ENCODE assay signal across 10 mouse cellular contexts in the genomic region with DNA sequence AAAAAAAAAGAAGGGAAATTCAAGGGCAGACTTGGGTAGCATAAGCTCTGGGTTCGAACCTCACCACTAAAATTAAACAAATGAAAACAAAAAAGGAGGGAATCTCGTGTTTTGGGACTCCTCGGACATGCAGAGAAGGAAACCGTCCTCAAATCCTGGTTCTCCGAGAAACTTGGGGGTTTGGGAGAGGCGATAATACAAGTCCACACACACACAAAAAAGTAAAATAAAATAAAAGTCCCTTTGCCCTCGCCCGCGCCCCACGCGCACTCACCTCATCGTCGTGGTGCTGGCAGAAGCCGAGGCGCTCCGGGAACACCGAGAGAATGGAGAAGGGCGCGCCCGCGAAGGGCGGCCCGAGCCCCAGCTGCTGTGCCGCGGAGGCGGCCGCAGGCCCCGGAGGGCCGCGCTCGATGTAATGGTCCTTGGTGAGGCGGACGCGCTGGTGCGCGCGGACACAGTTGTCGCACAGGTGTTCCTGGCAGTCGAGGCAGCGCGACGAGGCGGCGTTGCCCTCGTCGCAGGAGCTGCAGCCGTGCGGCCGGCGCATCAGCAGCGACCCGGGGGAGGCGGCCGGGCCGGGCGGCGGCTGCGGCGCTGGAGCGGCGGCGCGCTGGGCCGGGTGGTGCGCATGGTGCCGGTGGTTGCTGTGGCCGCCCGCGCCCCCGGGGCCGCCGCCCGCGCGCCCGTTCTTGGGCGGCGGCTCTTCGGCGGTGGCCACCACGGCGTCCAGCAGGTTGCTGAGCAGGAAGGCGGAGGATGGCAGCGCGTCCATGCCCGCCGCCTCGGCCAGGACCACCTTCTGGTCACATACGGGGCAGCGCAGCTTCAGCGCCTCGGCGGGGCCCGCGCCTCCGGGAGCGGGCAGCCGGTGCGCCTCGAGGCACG. TPM values are rescaled to one million over a fixed set of nuclear protein-coding genes. Genes with fewer than 3 reads are reported as not detected.
DNase-seq lines count a peak whose midpoint lies in the region; ATAC-seq and TF ChIP-seq lines count a peak whose summit lies in the region.
"Had no signal": no experiment of that assay in that cellular context is flagged by ENCODE, and none has a peak within 500 bp of the region (broad histone marks: within the 10 kb centered on the region; RNA-seq: fewer than 3 reads in every experiment).

No protein-coding gene starts in this region.

- WGBS in embryonic facial prominence, embryonic 15.5 days: under 1% methylated on average over 99 of the region's 101 CpGs
- 1% methylated on average over 99 of the region's 101 CpGs for WGBS in intestine, embryonic 15.5 days
- under 1% methylated on average over 91 of the region's 101 CpGs for WGBS in neural tube, embryonic 11.5 days

- H3K27me3 ChIP-seq in embryonic facial prominence, embryonic 15.5 days: peaks cover 66% of the 10 kb centered on the region
- peaks cover 39% of the 10 kb centered on the region for H3K27me3 ChIP-seq in intestine, embryonic 15.5 days (replicated peaks)
- no peaks in the 10 kb centered on the region for H3K27me3 ChIP-seq in neural tube, embryonic 11.5 days (ENCODE audit: control insufficient read depth, insufficient read depth, low read length)

- H3K9me3 ChIP-seq in embryonic facial prominence, embryonic 15.5 days (replicated peaks): no peaks in the 10 kb centered on the region
- H3K9me3 ChIP-seq in intestine, embryonic 15.5 days: no peaks in the 10 kb centered on the region
- H3K9me3 ChIP-seq in neural tube, embryonic 11.5 days (ENCODE audit: control insufficient read depth, low read length): no peaks in the 10 kb centered on the region

- H3K36me3 ChIP-seq in embryonic facial prominence, embryonic 15.5 days: no peaks in the 10 kb centered on the region
- no peaks in the 10 kb centered on the region for H3K36me3 ChIP-seq in intestine, embryonic 15.5 days
- no peaks in the 10 kb centered on the region for H3K36me3 ChIP-seq in neural tube, embryonic 11.5 days (ENCODE audit: control insufficient read depth, insufficient read depth, low read length)

- no peak for DNase-seq in layer of hippocampus, adult 2 months (ENCODE audit: low spot score in 2 of 2)
- no peak for DNase-seq in layer of hippocampus, adult 8-10 months (ENCODE audit: low spot score in 2 of 2)
- peak; percentile 62 for DNase-seq in neural tube, embryonic 11.5 days (ENCODE audit: low spot score)
- DNase-seq in left cerebral cortex, adult 8-10 months (ENCODE audit: low spot score in 2 of 2): no peak
- DNase-seq in kidney, postnatal 25 days: no peak
- DNase-seq in left cerebral cortex, adult 9 months (ENCODE audit: low spot score in 2 of 2): no peak
- DNase-seq: heart, postnatal 14 days had no signal

- peak; percentile 44 for ATAC-seq in embryonic facial prominence, embryonic 15.5 days (ENCODE audit: insufficient number of reproducible peaks, low FRiP score, low TSS enrichment, low read depth)
- no peak for ATAC-seq in intestine, embryonic 15.5 days
- ATAC-seq in neural tube, embryonic 11.5 days (ENCODE audit: insufficient read depth, low FRiP score, low TSS enrichment): peak; percentile 22; the same call in 1 of the 2 replicates

- no peak overlapping the region for H3K27ac ChIP-seq in layer of hippocampus, adult 2 months
- H3K27ac ChIP-seq in embryonic facial prominence, embryonic 15.5 days (replicated peaks): no peak overlapping the region
- peak overlapping the region; percentile 96 for H3K27ac ChIP-seq in intestine, embryonic 15.5 days
- peak overlapping the region; percentile 96 for H3K27ac ChIP-seq in neural tube, embryonic 11.5 days (ENCODE audit: low read depth, low read length)

- peak overlapping the region; percentile 51 for H3K4me3 ChIP-seq in layer of hippocampus, adult 2 months
- peak overlapping the region; percentile 52 for H3K4me3 ChIP-seq in embryonic facial prominence, embryonic 15.5 days (replicated peaks)
- H3K4me3 ChIP-seq in intestine, embryonic 15.5 days (replicated peaks): peak overlapping the region; percentile 64
- peak overlapping the region; percentile 78 for H3K4me3 ChIP-seq in neural tube, embryonic 11.5 days (ENCODE audit: low read depth, low read length)

- peak overlapping the region; percentile 91 for H3K4me2 ChIP-seq in embryonic facial prominence, embryonic 15.5 days (replicated peaks)
- peak overlapping the region; percentile 93 for H3K4me2 ChIP-seq in intestine, embryonic 15.5 days (replicated peaks)
- H3K4me2 ChIP-seq in neural tube, embryonic 11.5 days (ENCODE audit: low read depth): peak overlapping the region; percentile 92

- peaks cover 40% of the 10 kb centered on the region for H3K4me1 ChIP-seq in embryonic facial prominence, embryonic 15.5 days
- H3K4me1 ChIP-seq in intestine, embryonic 15.5 days (replicated peaks): peaks cover 6% of the 10 kb centered on the region; the same call in 1 of the 2 replicates
- H3K4me1 ChIP-seq in neural tube, embryonic 11.5 days (ENCODE audit: control insufficient read depth, insufficient read depth, low read length): peaks cover 14% of the 10 kb centered on the region

- H3K9ac ChIP-seq in embryonic facial prominence, embryonic 15.5 days: no peak overlapping the region
- H3K9ac ChIP-seq in intestine, embryonic 15.5 days: peak overlapping the region; percentile 80
- peak overlapping the region; percentile 95 for H3K9ac ChIP-seq in neural tube, embryonic 11.5 days (ENCODE audit: low read length)

- no peak for TF ChIP-seq CTCF in layer of hippocampus, adult 2 months (conservative IDR thresholded peaks at IDR 0.05)

RNA-seq across cellular contexts. Expression of gene Trim71, which starts 1.9 kb away (rescaled TPM):
- total RNA-seq in layer of hippocampus, adult 2 months (2021): 1 to 10 TPM; 1.3 to 1.4 TPM
- total RNA-seq in layer of hippocampus, adult 8-10 months (2022): 1 to 10 TPM; 1.3 to 1.9 (median 1.6) TPM
- 0.23 and 0.24 TPM in 2 replicates for polyA plus RNA-seq in embryonic facial prominence, embryonic 15.5 days (2015; fragmentation: Nextera tagmentation; extraction: Ambion mirVana)
- 4.1 TPM in 2 replicates for polyA plus RNA-seq in intestine, embryonic 15.5 days (2015; fragmentation: Nextera tagmentation; extraction: Ambion mirVana)
- 2.1 and 2.2 TPM in 2 replicates for polyA plus RNA-seq in neural tube, embryonic 11.5 days (2014; fragmentation: Nextera tagmentation; extraction: Ambion mirVana)
- under 1 TPM; 0.46 to 0.67 (median 0.59) TPM for total RNA-seq in left cerebral cortex, adult 8-10 months (2022)
- total RNA-seq: heart, postnatal 14 days had no signal

RNA-seq across cellular contexts. Expression of gene C130032M10Rik, which starts 46.8 kb away (rescaled TPM):
- total RNA-seq in layer of hippocampus, adult 2 months (2021): not detected
- total RNA-seq in layer of hippocampus, adult 8-10 months (2022): not detected
- 3.0 and 3.9 TPM in 2 replicates for polyA plus RNA-seq in embryonic facial prominence, embryonic 15.5 days (2015; fragmentation: Nextera tagmentation; extraction: Ambion mirVana)
- polyA plus RNA-seq in intestine, embryonic 15.5 days (2015; fragmentation: Nextera tagmentation; extraction: Ambion mirVana): 0.48 and 0.58 TPM in 2 replicates
- polyA plus RNA-seq in neural tube, embryonic 11.5 days (2014; fragmentation: Nextera tagmentation; extraction: Ambion mirVana): not detected in 2 replicates
- not detected for total RNA-seq in left cerebral cortex, adult 8-10 months (2022)
- total RNA-seq: heart, postnatal 14 days had no signal
- polyA plus RNA-seq: spleen, adult 2 months had no signal

RNA-seq across cellular contexts. Expression of gene Ccr4, which starts 57.6 kb away (rescaled TPM):
- not detected for total RNA-seq in layer of hippocampus, adult 2 months (2021)
- not detected for total RNA-seq in layer of hippocampus, adult 8-10 months (2022)
- 5.3 and 7.3 TPM in 2 replicates for polyA plus RNA-seq in embryonic facial prominence, embryonic 15.5 days (2015; fragmentation: Nextera tagmentation; extraction: Ambion mirVana)
- polyA plus RNA-seq in intestine, embryonic 15.5 days (2015; fragmentation: Nextera tagmentation; extraction: Ambion mirVana): 0.56 and 0.63 TPM in 2 replicates
- polyA plus RNA-seq in neural tube, embryonic 11.5 days (2014; fragmentation: Nextera tagmentation; extraction: Ambion mirVana): 0.08 TPM in 1 of 2 replicates, not detected in the other
- not detected for total RNA-seq in left cerebral cortex, adult 8-10 months (2022)

Comparison
In these comparisons a context has a peak if more than half of its experiments do, and no peak if none do; other contexts are left out.
1. H3K27ac ChIP-seq: peak in intestine, embryonic 15.5 days (single experiment) and neural tube, embryonic 11.5 days (single experiment); none in layer of hippocampus, adult 2 months (single experiment) and embryonic facial prominence, embryonic 15.5 days (single experiment).
2. Peak in every context shown above with its lines, with median percentiles within 50 percentile points of each other: H3K4me3 ChIP-seq and H3K4me2 ChIP-seq.